Mouse (Mus musculus): ENCODE results near the gene Mecr. TPM values are rescaled to one million over a fixed set of nuclear protein-coding genes. Genes with fewer than 3 reads are reported as not detected.
A peak's percentile ranks its signal among the peaks of the same experiment; 100 is the strongest.

The Mecr gene
- total RNA-seq, 2 experiments from 2014 or later: 31.6 to 34.7 TPM

DNA sequence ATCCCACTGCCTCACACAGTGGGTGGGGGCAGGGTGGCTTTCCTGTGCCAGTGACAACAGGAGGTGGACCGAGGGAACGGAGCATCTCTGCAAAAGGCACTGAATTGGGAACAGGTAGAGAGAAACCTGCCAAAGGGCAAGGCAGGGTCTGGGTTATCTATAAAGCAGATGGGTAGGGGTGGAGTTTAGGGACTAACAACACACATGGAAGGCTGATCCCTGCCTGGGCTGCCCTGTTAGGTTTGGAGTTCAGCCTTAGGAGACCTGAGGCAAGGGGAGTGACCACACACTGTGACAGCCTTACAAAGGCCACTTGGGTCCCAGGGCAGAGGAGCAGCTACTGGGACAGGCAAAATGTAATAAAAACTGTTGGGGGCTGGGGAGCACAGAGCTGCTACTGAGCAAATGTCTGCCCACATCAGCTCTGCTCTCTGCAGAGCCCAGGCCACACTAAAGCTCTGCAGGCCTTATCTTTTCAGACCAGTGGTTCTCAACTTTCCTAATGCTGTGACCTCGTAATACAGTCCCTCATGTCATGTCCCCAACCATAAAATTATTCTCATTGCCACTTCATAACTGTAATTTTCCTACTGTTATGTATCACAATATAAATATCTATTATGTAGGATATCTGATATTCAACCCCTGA is 10.4 kb upstream of the Mecr start:
- DNase-seq (ENCODE audit: low spot score in 2 of 2): no peak
- intact Hi-C loops (cut with DNase I): loop anchor here (5.0 to 10.0 kb wide), 3 partner anchors 51 to 1038 kb away; partner anchors contain the start of gene Sdc3

DNA sequence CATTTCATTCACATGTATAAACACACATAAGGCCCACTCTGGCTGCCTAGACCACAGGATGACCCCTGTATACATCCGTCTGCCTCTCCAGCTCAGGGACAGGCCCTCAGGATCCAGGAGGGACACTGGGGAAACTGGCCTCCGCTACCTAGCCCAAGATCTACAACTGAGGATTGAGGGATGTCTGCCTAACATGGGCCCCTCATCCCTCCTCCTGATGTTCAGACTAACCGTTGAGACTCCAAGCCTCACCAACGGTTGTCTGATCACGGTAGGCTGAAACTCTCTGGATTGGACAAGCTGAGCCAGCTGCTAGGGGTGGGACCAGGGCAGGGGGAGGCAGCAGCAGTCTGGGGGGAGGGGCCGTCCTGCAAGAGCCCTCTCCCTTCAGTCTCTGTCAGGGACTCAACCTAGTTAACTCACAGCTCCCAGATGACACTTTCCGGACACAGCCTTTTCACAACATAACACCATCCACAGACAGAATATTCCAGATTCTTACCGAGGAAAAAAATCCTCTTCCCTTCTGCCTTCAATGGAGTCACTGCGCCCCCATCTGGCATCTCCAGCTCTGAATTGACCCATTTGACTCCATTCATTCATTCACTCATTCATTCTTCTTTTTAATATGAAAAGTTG is 9.2 kb upstream of the Mecr start:
- intact Hi-C loops (cut with DNase I): loop anchor here (5.0 to 10.0 kb wide), 3 partner anchors 52 to 1039 kb away; partner anchors contain the start of gene Sdc3
- peak in 1 of 2 experiments; percentile 50 for DNase-seq (ENCODE audit: low spot score in 2 of 2)

DNA sequence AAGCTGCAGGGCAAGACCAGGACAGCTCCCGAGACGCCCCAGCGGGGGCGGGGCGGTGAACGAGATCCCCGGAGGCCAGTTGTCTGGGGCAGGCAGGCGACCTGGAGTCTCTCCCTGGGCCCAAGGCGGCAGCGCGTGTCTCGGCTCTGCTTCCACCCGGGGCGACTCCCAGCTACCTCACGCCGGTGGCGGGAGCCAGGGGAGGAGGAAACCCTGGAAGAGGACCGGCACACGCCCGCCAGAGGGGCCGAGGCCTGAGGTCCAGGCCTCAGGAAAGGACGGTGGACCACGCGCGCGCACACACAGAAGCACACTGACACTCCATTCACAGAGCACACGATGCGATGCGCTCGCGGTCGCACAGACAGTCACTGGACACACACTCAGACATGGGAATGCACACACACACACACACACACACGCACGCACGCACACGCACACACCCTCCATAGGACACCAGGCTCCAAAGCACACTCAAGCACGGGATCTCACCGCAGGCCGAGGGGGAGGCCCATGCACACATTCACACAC is 6.9 kb upstream of the Mecr start:
- no peak for DNase-seq (ENCODE audit: low spot score in 2 of 2)
- intact Hi-C loops (cut with DNase I): loop anchor here (5.0 to 10.0 kb wide), 3 partner anchors 349 to 1042 kb away; partner anchors contain the start of gene Sdc3

DNA sequence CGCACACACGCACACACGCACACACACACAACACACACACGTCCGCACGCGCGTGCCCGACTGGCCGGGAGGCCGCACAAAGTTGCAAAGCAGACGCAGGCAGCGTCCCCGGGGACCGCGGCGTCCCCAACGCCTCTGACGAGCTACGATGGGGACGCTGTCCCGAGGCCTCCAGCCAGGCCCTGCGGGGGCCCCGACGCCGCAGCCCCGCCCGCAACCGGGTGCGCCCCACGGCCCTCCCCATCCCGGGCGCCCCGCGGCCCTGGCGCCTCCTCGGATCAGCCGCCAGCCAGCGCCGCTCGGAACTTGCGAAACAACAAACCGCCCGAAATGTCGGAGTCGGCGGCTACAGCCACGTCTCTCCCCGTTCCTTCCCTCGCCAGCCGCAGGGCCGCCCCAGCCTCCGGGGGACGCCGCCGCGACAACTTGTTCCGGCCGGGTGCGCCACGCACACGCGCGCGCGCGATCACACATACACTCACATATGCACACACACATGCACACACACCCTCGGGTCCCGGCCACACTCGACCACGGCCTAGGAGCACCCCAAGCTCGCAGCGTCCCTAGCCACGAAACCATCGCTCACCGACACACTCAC is 6.3 kb upstream of the Mecr start:
- intact Hi-C loops (cut with DNase I): loop anchor here (5.0 to 10.0 kb wide), 3 partner anchors 350 to 1042 kb away; partner anchors contain the start of gene Sdc3

DNA sequence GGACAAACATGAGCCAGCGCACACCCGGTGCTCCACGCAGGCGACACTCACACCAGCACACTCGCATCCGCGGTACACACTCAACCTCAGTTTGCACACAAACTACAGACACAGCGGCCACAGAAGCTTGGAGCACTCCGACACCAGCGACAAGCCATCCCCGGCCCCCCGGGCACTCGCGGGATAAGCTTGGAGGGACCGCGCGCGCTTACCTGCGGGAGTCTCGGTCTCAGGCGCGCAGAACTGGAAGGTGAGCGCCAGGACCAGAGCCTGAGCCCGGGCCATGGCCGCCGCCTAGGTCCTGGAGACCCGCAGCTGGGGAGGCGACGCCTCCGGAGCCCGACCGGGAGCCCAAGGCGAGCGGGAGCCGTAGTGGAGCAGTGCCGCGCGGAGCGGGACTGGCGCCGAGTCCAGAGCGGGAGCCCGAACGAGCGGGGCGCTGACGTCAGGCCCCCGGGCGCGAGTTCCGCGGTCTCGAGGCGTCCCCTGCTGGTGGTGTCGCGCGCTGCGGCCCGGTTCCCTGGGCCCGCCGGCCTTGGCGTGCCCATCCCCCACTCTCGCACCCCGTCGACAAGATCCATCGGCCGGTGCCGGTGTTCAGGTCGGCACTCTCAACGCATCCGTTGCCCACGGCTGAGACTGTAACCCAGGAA is 5.3 kb upstream of the Mecr start, which contains the start of gene Ptpru:
Ptpru (minus strand) TSS at position 417 of the 653 bp plus-strand sequence.
- intact Hi-C loops (cut with DNase I): loop anchor here (1.0 to 10.0 kb wide), 4 partner anchors 351 to 1043 kb away; partner anchors contain the start of gene Sdc3

More for the DNA sequence above, 6.3 kb upstream of the Mecr start:
- DNase-seq (ENCODE audit: low spot score in 2 of 2): no peak

DNA sequence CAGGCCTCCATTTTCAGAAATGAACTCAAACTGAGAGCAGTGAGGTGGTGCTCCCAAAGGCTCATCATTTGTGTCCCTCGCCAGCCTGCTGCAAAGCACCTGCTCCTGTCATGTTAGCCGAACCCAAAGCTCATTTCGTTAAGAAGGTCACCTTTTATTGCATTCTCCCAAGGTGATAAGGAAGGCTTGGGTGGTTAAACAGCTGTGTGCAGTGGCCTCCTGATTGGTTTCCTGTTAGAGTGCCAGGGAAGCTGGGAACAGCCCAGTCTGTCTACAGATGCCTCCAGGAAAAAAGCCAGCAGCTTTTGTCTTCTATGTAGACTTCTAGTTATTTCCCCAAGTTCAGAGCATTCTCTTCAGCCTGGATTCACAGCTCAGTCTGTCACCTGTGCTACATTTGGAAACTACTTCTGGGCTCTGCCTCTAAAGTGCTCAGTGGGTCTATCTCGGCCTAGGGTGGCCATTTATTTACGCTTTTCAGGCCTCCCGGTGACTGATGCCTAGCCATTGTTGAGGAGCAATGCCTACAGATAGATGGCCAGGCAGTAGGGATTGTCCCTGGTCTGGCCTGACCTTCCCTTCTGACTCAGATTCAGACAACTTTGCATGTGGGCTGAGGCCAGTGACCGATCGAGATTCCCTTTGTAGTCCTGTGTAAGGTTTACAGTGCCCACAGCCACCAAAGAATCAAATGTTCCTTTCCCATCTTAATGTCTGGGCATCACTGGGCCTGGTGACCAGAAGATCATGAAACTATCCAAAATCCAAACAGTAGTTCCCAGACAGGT is 2.9 kb downstream of the Mecr start:
- intact Hi-C loops (cut with DNase I): no loop called here
- DNase-seq (ENCODE audit: low spot score in 2 of 2): no peak

More for the DNA sequence above, 5.3 kb upstream of the Mecr start, which contains the start of gene Ptpru:
- peak; percentile 87 to 93 for DNase-seq (ENCODE audit: low spot score in 2 of 2)

DNA sequence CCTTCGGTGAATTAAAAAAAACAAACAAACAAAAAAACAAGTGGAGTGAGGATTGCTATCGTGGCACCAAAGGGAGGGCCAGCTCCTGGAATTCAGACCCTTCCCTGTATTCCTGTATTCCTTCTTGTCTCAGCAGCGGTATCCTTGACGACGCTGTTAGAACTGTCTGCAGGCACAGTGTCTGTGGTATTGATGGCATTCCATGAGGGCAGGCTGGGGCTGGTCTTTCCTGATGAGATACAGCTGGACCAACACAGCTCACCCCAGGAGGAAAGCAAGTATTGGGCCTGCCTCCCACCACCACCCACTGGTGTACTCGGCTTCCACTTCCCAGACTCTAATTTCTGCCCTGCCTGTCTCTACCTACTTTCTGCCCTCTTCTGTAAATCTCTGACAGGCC is 4.8 kb downstream of the Mecr start:
- DNase-seq (ENCODE audit: low spot score in 2 of 2): no peak
- intact Hi-C loops (cut with DNase I): no loop called here

DNA sequence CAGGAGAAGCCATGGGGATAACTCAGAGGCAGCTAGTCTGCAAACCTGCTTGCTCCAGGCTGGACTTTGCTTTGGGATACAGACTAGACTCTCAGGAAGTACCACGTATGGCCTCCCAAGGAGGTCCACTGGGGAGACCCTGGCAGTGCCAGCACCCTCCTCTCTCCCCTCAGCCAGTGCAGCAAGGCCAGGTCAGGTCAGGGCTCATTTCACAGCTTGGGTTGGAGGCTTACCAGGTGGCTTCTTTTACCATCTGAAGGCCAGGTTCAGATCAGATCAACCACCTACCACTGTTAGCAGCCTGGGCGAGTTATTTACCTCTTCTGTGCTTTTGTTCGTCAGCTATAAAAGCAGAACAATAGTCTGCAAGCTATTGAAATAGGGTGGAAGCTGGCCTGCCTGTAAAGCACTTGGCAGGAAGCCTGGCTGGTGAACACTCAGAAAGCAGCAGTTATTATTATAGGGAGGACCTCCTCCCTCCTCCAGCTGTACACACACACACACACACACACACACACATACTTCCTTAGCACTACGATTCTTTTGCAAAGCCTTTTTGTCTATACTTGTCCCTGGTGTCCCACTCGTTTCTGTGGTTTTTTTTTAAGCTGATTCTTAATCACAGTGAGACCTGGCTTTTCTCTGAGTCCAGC is 6.8 kb downstream of the Mecr start:
- DNase-seq (ENCODE audit: low spot score in 2 of 2): peak; percentile 74 to 78
- intact Hi-C loops (cut with DNase I): no loop called here

DNA sequence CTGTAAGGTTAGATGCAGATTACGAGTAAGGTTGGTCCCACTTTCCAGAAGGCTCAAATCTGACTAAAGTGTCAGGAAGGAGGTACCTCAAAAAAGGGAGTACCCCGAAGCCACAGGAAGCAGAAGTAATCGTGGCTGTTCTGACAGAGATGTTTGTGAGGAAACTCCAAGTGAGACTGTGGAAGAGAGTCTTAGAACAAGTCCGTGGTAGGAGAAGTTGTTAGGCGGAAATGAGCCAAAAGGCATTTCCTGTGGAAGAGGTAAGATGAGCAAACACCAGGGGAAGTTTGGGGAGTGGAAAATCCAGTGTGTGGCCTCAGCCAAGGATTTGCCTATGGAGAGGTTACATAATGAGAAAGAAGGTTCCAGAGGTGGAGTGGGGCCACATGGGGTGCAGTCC is 11.7 kb downstream of the Mecr start:
- intact Hi-C loops (cut with DNase I): no loop called here
- DNase-seq (ENCODE audit: low spot score in 2 of 2): no peak

DNA sequence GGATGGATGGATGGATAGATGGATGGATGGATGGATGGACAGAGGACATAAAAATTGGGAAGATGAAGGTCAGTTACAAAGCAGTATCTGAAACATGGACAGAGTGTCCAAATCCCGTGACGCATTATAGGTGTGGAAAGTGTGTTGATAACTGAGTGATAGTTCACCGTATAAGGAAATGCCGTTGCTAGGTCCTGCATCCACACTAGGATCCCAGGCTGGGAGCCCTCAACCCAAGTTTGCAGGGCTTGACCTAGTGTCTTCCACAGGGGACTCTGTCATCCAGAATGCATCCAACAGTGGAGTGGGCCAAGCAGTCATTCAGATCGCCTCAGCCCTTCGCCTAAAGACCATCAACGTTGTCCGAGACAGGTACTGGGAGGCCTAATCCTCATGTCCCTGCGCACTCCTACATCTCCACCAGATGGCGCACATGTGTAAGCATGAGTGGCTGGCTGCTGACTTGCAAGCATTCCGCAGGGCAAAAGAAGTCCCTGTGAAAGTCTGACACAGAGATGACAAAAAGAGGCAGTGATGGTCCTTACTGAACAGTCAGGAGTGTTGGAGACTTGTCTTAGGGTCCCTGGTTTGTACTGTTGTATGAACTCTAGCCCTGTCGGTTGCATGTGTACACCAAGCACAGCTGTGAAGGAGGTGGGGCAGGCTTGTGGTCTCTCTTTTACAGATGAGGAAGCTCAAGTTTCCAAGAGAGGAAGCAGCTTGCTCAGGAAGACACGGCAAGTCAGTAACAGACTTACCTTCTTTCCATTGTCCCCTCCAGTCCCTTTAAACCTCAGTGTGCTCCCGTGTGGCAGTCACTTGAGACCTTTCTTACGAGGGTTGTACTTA is 17.4 kb downstream of the Mecr start:
- intact Hi-C loops (cut with DNase I): loop anchor here (2.0 to 5.0 kb wide), 2 partner anchors 112 to 218 kb away; no protein-coding TSS in a partner anchor
- DNase-seq (ENCODE audit: low spot score in 2 of 2): peak; percentile 88 to 90

DNA sequence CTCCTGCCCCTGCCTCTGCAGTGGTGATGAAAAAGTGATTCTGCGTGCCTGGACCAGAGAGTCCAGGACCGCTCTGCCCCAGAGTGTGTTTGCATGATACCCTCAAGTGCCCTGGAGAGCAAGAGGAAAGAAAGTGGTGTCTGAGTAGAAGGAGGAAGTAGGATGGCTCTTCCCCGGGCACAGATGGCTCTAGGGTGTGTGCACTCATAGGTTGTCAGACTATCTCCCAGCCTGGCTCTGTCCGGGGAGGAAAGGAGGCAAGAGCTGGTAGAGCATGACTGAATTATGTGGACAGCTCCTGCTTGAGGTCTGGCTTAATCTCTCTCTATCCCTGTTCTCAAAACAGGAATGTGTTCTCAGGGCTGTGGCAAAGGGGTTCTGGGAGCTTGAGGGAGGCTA is 18.1 kb downstream of the Mecr start:
- intact Hi-C loops (cut with DNase I): loop anchor here (2.0 to 5.0 kb wide), 2 partner anchors 111 to 217 kb away; no protein-coding TSS in a partner anchor
- DNase-seq (ENCODE audit: low spot score in 2 of 2): no peak

DNA sequence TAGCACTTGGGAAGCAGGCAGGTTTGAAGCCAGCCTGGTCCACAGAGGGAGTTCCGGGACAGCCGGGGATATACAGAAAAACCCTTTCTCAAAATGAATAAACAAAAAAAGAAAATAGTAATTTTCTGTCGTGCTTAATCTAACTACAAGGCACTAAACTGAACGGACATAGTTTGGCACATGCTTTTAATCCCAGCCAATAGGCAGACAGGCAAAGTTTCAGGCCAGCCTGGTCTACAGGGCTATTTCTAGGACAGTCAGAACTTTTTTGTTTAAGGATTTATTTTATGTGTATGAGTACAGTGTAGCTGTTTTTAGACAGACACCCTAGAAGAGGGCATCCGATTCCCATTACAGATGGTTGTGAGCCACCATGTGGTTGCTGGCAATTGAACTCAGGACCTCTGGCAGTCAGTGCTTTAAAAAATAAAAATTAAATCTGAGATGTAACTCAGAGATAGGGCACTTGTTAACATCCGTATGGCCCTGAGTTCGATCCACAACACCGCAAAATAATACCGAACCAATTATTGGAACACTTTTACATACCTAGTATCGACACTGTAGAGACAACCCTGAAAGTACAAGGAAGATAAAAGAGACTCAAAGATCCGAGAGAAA is 29.5 kb downstream of the Mecr start:
- intact Hi-C loops (cut with DNase I): no loop called here
- no peak for DNase-seq (ENCODE audit: low spot score in 2 of 2)

DNA sequence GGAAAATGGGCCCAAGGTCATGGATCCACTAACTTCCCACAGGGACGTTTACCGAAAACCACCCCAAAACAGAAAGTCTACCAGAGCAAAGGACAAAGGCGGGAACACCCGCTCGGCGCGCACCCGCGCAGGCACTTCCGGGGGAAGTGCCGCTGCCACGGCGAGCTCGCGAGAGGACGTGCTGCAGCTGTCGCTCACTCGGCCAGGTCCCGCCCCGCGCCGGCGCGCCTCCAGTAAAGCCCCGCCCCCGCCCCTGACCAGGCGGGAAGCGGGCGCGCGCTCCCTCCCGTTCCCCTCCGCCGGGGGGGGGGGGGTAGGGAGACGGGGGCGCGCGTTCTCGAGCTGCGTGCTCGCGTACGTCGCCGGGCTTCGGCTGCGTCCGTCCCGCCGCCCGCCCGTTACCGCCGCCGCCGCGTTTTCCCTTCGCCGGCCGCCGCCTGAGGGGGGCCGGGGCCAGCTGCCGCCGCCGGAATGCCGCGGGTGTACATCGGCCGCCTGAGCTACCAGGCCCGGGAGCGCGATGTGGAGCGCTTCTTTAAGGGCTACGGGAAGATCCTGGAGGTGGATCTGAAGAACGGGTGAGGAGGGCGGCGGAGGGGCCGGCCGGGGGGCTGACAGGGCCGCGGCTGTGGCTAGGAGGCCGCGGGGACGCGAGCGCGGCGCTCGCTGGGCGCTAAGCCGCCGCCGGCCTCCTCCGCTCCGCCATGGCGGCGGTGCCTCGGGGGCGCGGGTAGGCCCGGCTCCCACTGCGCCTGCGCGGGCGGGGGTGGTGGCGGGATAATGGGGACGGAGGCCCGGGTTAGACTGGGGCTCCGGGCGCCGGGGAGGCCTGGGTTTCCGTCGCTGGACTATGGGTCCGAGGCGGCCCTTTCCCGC is 30.3 kb downstream of the Mecr start, which contains the start of gene Srsf4:
Srsf4 (plus strand) TSS at position 325 of the 876 bp plus-strand sequence.
- peak; percentile 95 to 96 for DNase-seq (ENCODE audit: low spot score in 2 of 2)
- intact Hi-C loops (cut with DNase I): no loop called here

DNA sequence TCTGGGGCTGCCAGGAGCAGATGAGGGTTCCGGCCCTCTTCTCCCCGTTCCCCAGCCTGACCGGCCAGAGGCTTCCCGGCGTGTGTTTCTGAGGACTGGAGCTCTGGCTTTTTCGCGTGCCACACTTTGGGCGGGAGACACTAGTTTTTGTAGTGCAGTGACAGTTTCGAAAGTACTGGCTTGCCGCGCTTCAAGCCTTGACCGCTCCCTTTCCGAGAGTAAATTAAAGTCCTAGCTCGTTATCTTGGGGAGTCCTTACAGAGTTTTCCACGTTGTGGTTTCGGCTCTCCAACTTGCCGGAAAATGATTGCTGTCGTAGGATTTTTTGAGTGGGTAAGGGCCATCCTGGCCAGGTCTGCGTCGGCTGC is 30.9 kb downstream of the Mecr start:
- DNase-seq (ENCODE audit: low spot score in 2 of 2): no peak
- intact Hi-C loops (cut with DNase I): no loop called here

DNA sequence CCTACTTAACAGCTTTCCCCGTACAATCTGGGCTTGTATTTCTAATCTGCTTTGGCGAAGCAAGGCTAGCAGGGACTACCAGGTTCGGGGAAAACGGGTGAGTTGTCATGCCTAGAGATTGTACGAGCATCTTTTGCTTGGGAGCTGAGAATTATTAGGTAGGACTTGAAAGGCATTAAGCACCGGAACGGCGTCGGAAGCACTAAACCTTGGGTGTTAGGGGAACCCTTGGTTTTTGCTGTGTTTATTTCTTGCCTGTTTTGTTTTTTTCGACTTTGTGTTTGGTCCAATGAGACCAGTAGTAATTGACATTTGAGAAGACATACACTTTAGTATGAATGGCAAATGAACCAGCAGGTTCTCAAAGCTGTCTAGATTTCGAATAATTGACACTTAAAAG is 31.3 kb downstream of the Mecr start:
- intact Hi-C loops (cut with DNase I): no loop called here
- no peak for DNase-seq (ENCODE audit: low spot score in 2 of 2)

DNA sequence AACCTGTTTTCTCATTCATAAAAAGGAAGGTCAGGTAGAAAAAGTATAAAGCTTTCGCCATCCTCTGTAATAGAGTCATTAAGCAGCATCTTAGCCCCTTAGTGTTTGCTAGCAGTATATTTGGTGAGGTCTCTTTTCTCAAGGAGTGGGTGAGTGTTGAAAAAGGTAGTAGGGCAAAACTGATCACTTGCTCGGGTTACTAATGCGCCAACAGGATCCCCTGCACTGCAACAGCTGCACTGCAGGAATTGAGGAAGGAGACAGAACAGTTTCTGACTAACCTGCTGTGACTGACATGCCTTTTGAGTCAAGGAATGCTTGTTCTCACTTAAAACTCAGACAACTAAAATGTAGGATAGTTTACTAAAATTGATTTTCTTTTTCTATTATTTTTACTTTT is 32.0 kb downstream of the Mecr start:
- intact Hi-C loops (cut with DNase I): no loop called here
- no peak for DNase-seq (ENCODE audit: low spot score in 2 of 2)

Measured in left cerebral cortex, postnatal 14 days (tissue).